Mouse (Mus musculus): ENCODE data around the gene Malsu1.

Gene Malsu1

DNA sequence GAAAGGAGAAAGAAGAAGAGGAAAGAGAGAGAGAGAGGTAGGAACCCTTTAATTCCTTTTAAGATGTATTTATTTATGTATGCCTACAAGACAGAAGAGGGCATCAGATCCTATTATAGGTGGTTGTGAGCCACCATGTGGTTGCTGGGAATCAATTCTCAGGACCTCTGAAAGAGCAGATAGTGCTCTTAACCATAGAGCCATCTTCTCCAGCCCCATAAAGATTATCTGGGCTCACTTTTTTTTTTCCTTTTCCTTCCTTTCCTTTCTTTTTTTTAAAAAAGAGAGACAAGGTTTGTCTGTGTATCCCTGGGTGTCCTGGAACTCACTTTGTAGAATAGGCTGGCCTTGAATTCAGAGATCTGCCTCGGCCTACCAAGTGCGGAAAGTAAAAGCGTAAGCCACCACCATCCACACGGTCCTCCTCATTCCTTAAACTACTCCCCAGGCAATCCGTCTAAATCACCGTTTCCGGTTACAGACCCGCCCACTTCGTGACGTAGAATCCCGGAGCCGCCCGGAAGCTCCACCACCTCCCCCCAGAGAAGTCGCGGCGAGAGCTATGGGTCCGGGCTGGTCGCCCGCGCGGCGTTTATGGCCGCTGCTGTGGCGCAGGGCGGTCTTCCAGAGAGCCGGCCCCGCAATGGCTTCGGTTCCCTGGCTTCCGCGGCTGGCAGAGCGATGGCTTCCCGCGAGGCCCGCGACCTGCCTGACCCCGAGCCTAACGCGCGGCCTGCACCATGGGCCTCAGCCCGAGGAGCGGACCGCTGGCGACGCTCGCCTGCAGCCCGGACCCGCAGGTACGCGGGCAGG is at the start of gene Malsu1:
Gene Malsu1, plus strand, starts transcription at position 492 of the 813 bp plus-strand sequence.
- DNase-seq (ENCODE audit: low spot score) = peak; percentile 94

DNA sequence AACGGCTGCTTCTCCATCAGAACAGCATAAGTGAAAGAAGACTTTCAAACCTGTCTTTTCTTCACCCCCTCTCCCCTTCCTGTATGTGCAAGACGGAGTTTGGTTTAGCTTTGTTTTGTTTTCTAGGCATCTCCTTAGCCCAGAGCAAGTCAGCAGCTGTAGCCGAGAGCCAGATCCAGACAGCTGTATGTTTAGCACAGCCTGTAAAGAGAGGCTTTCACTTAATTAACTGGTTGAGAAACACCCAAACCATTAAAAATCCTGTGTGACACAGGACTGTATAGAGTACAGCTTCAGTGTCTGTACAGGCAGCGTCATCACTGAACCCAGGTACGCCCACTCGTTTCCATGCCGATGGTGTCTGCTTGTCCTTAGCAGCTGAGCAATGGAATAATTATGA is 48.3 kb upstream of the Malsu1 start:
- no peak for DNase-seq (ENCODE audit: low spot score)

GRCm38 (mm10) chr6:49026496-49026895 is 47.1 kb upstream of the Malsu1 start:
- DNase-seq (ENCODE audit: low spot score) = no peak

GRCm38 (mm10) chr6:49028019-49028418 is 45.6 kb upstream of the Malsu1 start:
- DNase-seq (ENCODE audit: low spot score) = no peak

DNA sequence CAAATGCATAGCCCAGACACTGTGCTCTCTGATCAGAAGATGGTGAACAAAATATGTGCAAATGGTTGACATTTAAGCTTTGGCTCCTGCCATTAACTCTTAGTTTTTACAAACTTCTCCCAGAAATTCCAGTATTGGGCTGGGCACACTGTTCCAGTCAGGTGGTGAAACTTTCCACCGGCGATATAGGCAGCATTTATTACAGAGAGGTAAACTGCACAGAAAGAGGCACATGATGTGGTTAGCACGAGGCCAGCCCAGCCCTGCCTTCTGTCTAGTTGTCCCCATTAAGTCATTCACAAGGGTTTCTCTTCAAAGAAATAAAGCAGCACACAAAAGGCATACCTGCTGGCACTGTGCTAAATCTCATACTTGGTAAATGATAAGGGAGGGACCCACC is 44.9 kb upstream of the Malsu1 start:
- DNase-seq (ENCODE audit: low spot score) = no peak

DNA sequence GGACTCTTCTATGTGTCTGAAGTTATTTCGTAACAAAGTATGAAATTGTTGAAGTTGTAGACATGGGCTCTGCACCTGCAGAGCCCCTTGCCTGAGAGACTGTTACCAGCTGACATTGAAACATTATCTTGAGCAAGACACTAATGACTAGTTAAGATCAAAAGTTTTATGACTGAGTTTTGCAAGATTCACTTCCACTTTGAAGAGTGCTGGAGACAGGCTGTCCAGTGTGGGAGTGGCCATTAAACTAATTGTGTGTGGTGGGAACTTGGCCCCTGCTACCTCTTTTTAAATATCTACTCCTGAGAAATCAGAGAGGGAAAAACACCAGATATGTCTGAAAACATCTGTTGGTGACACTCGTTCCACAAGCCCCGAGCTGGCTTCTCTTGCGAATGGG is 42.4 kb upstream of the Malsu1 start:
- no peak for DNase-seq (ENCODE audit: low spot score)

- no peak for DNase-seq (ENCODE audit: low spot score)
Measured at GRCm38 (mm10) chr6:49032783-49033182, 40.8 kb upstream of the Malsu1 start.

DNA sequence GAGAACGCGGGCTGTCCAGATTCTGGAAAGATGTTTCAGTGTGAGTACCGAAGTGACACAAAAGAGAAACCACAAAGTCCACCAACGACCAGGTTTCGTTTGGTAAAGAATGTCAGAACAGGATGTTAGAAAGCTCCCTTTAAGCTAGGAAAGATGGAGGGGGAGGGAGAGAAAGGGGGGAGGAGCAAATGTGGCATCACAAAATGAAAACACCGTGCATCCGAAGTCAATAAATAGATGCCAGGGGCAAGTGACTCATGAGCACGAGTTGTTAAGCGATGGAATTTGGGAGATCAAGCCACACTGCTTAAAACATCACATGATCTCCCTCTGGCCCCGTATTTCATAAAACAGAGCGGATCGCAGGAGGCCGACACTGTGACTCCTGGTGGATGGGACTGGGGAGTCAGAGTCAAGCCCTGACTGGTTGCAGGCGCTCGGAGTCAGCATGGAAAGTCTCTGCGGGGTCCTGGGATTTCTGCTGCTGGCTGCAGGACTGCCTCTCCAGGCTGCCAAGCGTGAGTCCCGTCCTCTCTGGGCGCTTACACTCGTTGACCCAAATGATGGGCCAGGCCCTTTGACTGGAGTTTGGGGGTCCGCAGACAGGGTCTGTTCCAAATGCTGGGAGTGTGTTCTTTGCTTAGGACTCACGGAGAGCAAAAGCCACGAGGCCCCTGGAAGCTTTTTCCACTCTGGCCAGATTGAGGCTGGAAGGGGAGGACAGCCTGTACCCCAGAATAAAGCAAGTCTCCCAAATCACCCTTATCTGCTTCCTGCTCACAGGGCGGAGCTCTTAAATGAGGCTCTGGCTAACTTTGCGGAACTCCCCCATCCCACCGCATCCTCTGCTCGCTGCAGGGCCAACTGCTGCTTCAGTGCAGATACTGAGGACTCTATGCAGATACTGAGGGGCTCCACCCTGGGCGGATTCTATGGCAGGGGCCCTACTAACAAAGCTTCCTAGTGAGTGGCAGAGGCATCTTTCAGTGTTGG is 37.0 kb upstream of the Malsu1 start, which contains the start of gene Gpnmb:
Gene Gpnmb, plus strand, starts transcription at position 272 of the 993 bp plus-strand sequence.
- DNase-seq (ENCODE audit: low spot score) = no peak

- DNase-seq (ENCODE audit: low spot score) = no peak
Measured at GRCm38 (mm10) chr6:49037268-49037662, 36.3 kb upstream of the Malsu1 start.

- peak; percentile 38 for DNase-seq (ENCODE audit: low spot score)
Measured at GRCm38 (mm10) chr6:49039470-49040180, 34.0 kb upstream of the Malsu1 start.

GRCm38 (mm10) chr6:49046502-49046901 is 27.1 kb upstream of the Malsu1 start:
- no peak for DNase-seq (ENCODE audit: low spot score)

- DNase-seq (ENCODE audit: low spot score) = no peak
Measured at GRCm38 (mm10) chr6:49046976-49047375, 26.6 kb upstream of the Malsu1 start.

DNA sequence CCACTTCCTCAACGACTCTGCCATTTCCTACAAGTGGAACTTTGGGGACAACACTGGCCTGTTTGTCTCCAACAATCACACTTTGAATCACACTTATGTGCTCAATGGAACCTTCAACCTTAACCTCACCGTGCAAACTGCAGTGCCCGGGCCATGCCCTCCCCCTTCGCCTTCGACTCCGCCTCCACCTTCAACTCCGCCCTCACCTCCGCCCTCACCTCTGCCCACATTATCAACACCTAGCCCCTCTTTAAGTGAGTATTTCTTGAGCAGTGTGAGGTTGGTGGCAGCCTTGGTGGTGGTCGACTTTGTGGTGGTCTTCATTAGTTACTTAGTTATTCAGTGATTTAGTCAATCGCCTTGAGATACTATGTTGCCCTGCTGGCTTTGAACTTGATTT is 25.7 kb upstream of the Malsu1 start:
- no peak for DNase-seq (ENCODE audit: low spot score)

DNA sequence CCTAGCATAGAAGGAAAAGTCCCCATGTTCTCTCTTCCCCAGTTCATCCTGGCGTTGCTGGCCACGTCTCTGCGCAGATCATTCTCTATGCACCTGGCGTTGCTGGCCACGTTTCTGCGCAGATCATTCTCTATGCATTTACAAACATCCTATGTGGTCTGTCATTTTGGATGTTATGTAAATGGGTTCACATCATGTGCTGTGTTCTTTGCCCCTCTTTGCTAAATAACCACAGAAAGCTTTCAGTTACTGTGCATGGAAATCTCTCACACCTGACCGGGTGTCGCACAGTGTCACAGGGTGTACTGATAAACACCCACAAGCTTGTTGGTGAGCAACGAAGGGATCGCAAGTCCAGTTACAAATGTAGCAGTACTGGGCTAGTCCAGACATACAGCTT is 25.2 kb upstream of the Malsu1 start:
- no peak for DNase-seq (ENCODE audit: low spot score)

GRCm38 (mm10) chr6:49050677-49051410 is 22.8 kb upstream of the Malsu1 start:
- no peak for DNase-seq (ENCODE audit: low spot score)

- no peak for DNase-seq (ENCODE audit: low spot score)
Measured at GRCm38 (mm10) chr6:49052191-49052590, 21.4 kb upstream of the Malsu1 start.

DNA sequence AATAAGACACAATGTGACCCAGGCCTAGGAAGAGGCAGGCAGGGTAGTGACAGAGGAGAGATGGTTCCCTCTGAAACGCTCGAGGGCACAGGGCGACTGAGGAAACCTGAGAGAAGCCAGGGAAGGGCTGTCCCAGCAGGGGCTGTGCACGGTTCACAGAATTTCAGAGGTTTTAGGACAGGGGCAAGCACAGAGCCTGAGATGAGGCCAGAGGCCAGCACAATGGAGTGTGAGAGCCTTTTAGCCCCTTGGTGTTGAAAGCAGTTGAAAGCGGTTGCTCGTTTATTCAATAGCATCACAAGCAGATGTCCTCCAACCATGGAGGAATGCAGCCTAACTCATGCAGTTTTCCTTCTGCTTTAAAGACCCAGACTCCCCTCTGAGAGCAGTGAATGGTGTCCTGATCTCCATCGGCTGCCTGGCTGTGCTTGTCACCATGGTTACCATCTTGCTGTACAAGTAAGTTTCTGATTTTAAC is 18.3 kb upstream of the Malsu1 start:
- DNase-seq (ENCODE audit: low spot score) = no peak

GRCm38 (mm10) chr6:49056009-49056408 is 17.6 kb upstream of the Malsu1 start:
- DNase-seq (ENCODE audit: low spot score) = no peak

- peak; percentile 74 for DNase-seq (ENCODE audit: low spot score)
Measured at GRCm38 (mm10) chr6:49057053-49058021, 16.3 kb upstream of the Malsu1 start.

- no peak for DNase-seq (ENCODE audit: low spot score)
Measured at GRCm38 (mm10) chr6:49068361-49068760, 5.2 kb upstream of the Malsu1 start.

Measured in ovary, postnatal 14 days (tissue).